Mouse (Mus musculus) kidney, adult 2 months (tissue): ENCODE measurements at regions not wholly inside any gene's neighbourhood (a gene's known extent, or its start where the extent isn't known, plus 50 kb on each side); places are given as distances from the start of the nearest gene placed in this dataset.

ENCODE experiments used
- CTCF ChIP-seq: fragments of 200-500 bp; conservative IDR thresholded peaks from 2 replicates; pipeline ENCODE4 v1.5.1; 2011; ENCODE audit warnings: low read depth, mild to moderate bottlenecking, control low read depth, low read length, moderate library complexity, mixed read lengths; ENCODE audit not compliant: insufficient read depth, insufficient read length
- POLR2A ChIP-seq: fragments of 200-500 bp; IDR thresholded peaks from one replicate; pipeline ENCODE4 v1.6.1; 2011; ENCODE audit warnings: low read depth, low read length, control low read depth

DNA sequence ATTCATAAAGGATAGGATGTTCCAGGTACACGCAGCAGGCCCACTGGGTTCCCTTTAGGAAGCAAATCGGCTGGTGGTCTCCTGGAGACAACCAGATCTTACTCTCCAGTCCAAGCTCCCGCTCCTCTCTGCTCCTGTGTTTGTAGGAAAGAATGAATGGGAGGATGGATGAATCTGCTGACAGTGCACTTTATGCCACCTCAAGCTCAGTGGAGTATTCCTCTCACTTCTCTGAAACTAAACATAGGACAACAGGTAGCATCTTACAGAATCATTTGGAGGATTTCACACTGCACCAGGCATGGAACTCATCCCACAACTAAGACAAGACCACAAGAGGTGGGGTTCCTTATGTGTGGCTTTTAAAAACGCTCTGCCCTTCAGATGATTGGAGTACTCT lies 507.1 kb upstream of the Klf4 start:
- no peak for TF ChIP-seq POLR2A
- no peak for TF ChIP-seq CTCF
